Mouse (Mus musculus) B cell, adult (primary cell): ENCODE measurements around the gene Tmem135. TPM values are rescaled to one million over a fixed set of nuclear protein-coding genes. Genes with fewer than 3 reads are reported as not detected.

Experiments used
- total RNA-seq: library from RNA; stranded (reverse); gene quantifications from 4 replicates; pipeline ENCODE4 v1.2.4, GENCODE M21; 2023; ENCODE audit not compliant: inconsistent age

Tmem135 gene
- 44.6 to 50.7 TPM (median 48.4 TPM) in 4 replicates for total RNA-seq

GRCm38 (mm10) chr7:89404081-89404733 is at the start of gene Tmem135, which contains the start of gene Fzd4:
Tmem135 (minus strand) TSS chr7:89404222.
Fzd4 (plus strand) TSS chr7:89404355.

Other genes starting within 250 kb of the Tmem135 start
- 0.06 to 0.12 TPM (median 0.10 TPM) in 3 of 4 replicates, not detected in the other for gene Fzd4, start 133 bp upstream of the Tmem135 start, total RNA-seq
- gene Prss23, start 123.0 kb upstream of the Tmem135 start, total RNA-seq, result 0.27 TPM in 1 of 4 replicates, not detected in the others
- not detected in 4 replicates for gene Me3, start 228.2 kb upstream of the Tmem135 start, total RNA-seq